Mouse (Mus musculus): Measurements from ENCODE around the gene Bloc1s3.

The Bloc1s3 gene

GRCm38 (mm10) chr7:19477624-19478384, 30.4 kb downstream of the Bloc1s3 start:
- in situ Hi-C loops (cut with MboI): no loop called here

GRCm38 (mm10) chr7:19477084-19477483, 31.1 kb downstream of the Bloc1s3 start:
- in situ Hi-C loops (cut with MboI): no loop called here

GRCm38 (mm10) chr7:19473875-19474443, 34.2 kb downstream of the Bloc1s3 start:
- in situ Hi-C loops (cut with MboI): no loop called here

- in situ Hi-C loops (cut with MboI): no loop called here
Observed at GRCm38 (mm10) chr7:19472403-19472802, 35.8 kb downstream of the Bloc1s3 start.

- in situ Hi-C loops (cut with MboI): no loop called here
Observed at GRCm38 (mm10) chr7:19470308-19470707, 37.9 kb downstream of the Bloc1s3 start.

GRCm38 (mm10) chr7:19469404-19469803, 38.8 kb downstream of the Bloc1s3 start:
- in situ Hi-C loops (cut with MboI): no loop called here

- in situ Hi-C loops (cut with MboI): no loop called here
Observed at GRCm38 (mm10) chr7:19468279-19468678, 39.9 kb downstream of the Bloc1s3 start.

GRCm38 (mm10) chr7:19467638-19468037, 40.5 kb downstream of the Bloc1s3 start:
- in situ Hi-C loops (cut with MboI): no loop called here

GRCm38 (mm10) chr7:19466602-19467145, 41.5 kb downstream of the Bloc1s3 start:
- in situ Hi-C loops (cut with MboI): no loop called here

- in situ Hi-C loops (cut with MboI): no loop called here
Observed at GRCm38 (mm10) chr7:19464367-19465307, 43.5 kb downstream of the Bloc1s3 start.

GRCm38 (mm10) chr7:19462884-19463381, 45.2 kb downstream of the Bloc1s3 start, which contains the start of gene Exoc3l2:
Exoc3l2 (plus strand) TSS chr7:19463331.
- in situ Hi-C loops (cut with MboI): no loop called here

GRCm38 (mm10) chr7:19462443-19462842, 45.7 kb downstream of the Bloc1s3 start:
- in situ Hi-C loops (cut with MboI): no loop called here

- in situ Hi-C loops (cut with MboI): no loop called here
Observed at GRCm38 (mm10) chr7:19461488-19461887, 46.7 kb downstream of the Bloc1s3 start.

GRCm38 (mm10) chr7:19460500-19460899, 47.7 kb downstream of the Bloc1s3 start:
- in situ Hi-C loops (cut with MboI): no loop called here

- in situ Hi-C loops (cut with MboI): no loop called here
Observed at GRCm38 (mm10) chr7:19459144-19459870, 48.9 kb downstream of the Bloc1s3 start.

GRCm38 (mm10) chr7:19458591-19459111, 49.5 kb downstream of the Bloc1s3 start, which contains the start of gene Mark4:
Mark4 (minus strand) TSS chr7:19458821.
- in situ Hi-C loops (cut with MboI): no loop called here

- in situ Hi-C loops (cut with MboI): no loop called here
Observed at GRCm38 (mm10) chr7:19458072-19458486, 50.1 kb downstream of the Bloc1s3 start.

- in situ Hi-C loops (cut with MboI): no loop called here
Observed at GRCm38 (mm10) chr7:19457414-19458071, 50.6 kb downstream of the Bloc1s3 start.

- in situ Hi-C loops (cut with MboI): no loop called here
Observed at GRCm38 (mm10) chr7:19456628-19457027, 51.5 kb downstream of the Bloc1s3 start.

- in situ Hi-C loops (cut with MboI): no loop called here
Observed at GRCm38 (mm10) chr7:19455819-19456495, 52.2 kb downstream of the Bloc1s3 start.
